Mouse (Mus musculus) thymus, adult 18-20 months (tissue): Measurements from ENCODE around the gene Gzmk.
"Not testable (repeated sequence)": the region's sequence is repeated elsewhere in the genome, so short reads cannot be mapped to it uniquely, and the experiment has no call there.

Experiments
- DNase-seq, 2 experiments: peaks; one replicate each; pipeline ENCODE4 v3.0.0; 2022; ENCODE audit warnings: mixed read lengths in 2 of 2

Gzmk gene

DNA sequence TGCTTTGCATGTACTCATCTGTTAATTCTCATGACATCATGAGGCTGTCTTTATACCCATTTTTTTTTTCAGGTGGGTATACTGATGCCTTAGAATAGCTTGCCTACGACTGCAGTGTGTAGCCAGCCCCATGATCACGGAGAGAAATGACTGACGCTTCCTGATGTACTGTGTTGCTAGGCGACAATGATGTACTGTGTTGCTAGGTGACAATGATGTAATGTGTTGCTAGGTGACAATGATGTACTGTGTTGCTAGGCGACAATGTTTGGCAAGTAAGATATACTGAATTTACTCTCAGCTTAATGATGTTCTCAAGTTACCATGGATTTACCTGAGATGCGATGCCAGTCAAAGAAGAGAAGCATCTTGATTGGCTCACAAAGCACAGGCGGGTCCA, at the start of gene Gzmk:
Gene Gzmk, minus strand, starts transcription at position 98 of the 400 bp plus-strand sequence.
- no peak for DNase-seq

DNA sequence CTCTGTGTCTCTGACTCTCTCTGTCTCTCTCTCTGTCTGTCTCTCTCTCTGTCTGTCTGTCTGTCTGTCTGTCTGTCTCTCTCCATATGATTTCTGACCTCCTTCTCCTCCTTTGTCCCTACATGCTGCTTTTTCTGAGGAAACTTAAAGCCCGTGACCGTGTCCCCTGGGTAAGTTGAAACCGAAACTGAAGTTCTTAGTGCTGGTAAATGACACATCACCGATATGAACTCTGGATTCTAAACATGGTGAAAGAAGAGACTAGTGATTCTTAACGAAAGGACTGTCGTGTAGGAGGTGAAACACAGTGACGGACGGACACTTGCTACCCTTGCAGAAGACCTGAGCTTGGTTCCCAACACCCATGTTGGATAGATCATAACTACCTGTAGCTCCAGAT, 45.5 kb upstream of the Gzmk start:
- no peak for DNase-seq

DNA sequence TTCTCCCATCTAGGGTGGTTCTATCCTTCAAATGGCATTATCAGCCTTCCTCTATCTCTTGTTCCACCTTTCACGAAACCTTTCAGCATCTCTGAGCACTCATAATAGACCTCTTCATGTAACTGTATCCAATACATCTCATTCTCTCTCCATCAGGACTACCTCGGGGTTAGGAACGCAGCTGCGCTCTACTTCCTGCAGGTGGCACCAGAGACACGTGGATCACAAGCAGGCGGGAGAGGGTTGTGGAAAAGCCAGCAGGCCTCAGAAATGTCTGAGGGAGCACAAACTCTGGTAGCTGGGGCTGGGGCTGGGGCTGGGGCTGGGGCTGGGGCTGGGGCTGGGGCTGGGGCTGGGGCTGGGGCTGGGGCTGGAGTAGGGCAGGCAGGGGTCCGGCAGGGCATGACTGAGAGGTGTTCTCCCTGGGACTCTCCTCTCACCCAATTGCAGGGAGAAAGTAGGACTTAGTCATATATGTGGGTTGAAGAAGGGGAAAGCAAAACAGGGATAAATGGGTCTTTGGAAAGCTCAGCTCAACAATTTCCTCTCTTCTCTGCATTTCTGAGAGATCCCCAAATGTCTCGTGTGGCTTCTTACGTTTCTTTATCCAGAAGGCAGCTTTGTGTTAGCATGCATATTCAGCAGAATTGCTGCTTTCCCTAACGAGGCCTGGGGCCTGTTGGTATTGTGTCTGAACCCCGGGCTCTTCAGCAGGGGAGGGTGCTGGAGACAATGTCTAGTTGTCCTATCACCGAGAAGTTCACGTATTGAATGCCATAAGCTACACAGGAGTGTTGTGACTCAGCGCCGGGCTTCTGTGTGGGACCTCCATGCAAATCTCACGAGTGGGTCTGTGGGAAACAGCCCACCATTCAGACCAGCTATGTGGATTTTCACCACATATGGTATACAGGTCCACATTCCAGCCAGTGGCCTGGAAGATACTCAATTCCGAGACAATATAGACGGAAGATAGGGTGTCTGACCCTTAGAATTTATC, 44.4 kb upstream of the Gzmk start:
- DNase-seq, result peak; percentile 32

DNA sequence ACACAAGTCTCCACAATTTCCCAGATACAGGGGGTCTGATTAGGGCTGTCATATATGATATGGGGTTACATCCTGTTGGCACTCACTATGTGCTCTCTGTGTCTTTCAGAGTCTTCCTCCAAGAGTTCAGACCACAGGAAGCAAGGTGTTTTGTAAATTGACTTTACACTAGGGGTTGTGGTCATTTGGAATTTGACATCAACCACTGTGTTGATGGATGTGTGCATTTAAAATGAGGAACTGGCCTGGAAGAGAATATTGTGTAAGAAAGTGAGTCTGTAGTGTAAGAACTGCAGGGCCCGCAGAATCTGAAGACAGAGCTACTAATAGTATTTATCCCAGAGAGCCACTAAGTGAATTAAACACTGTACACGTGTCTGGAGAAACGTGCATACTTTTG, 41.5 kb upstream of the Gzmk start:
- DNase-seq, result no peak

DNA sequence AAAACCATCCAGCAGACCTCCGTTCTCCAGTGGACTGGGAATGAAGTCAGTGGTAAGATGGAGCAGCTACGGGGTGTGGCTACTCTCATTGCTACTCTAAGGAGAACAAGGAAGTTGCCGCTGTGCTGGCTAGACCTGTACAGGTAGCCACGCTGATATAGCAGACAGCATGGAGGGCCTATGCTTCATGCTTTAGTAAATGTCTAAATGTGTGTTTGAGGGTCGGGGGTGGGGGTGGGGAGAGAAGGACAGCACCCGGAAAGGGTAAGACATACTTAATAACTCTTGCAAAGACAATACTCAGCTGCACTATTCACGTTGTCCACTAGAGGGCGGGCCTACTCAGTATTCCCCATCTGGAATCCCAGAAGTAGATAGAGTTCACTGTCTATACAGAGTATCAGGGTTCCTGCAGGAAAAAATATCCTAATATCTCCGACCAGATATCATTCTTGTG, 40.8 kb upstream of the Gzmk start:
- DNase-seq, result peak in 1 of 2 experiments; percentile 33

DNA sequence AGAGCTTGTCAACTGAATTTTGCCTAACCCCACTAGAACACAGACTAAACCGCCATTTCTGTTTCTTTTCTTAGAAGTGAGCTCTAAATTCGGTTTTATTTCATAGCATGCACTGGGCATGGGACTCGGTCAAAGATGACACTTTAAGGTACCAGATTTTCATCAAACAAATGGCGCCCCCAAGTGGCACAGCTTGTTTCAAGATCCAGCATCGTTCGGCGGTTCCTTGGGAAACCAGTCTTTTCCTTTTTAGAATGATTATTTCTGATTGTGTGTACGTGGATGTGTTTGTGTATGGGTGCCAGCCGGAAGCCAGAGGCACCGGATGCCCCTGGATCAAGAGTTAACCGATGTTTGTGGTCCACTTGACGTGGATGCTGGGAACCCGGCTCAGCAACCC, 39.5 kb upstream of the Gzmk start:
- no peak for DNase-seq

DNA sequence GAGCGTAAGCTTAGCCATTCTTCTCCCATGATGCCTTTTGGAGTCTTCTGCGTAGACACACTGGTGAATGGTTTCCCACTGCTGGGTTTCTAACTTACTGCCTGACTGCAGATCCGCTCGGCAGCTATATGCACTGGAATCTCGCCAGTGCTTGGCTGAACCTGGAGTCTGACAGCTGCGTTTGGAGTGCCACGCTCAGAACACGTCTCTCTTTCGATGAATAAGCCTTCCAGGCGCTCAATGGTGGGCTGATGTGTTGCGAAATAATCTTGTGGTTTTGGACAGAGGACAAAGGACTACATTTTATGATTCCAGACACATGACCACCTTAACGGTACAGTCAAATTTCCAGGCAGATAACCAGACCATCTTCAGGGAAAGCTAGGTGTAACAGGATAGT, 37.1 kb upstream of the Gzmk start:
- DNase-seq, result no peak

DNA sequence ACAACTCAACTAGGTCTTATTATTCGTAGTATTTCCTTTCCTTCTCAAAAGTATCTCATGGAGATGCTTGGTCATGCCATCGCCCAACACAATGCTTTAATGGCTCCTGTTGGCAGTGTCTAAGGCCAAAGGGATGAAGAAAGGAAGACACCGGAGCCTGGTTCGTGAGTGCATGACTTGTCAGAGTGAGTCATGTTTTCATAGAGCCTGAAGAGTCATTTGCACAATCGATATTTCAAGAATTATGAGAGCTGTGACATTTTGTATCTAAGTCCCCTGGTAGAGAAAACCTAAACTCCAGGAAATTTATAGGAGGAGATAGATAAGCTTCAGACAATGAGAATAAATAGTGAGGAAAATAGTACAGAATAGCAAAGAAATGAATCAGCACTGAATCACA, 33.5 kb upstream of the Gzmk start:
- no peak for DNase-seq

DNA sequence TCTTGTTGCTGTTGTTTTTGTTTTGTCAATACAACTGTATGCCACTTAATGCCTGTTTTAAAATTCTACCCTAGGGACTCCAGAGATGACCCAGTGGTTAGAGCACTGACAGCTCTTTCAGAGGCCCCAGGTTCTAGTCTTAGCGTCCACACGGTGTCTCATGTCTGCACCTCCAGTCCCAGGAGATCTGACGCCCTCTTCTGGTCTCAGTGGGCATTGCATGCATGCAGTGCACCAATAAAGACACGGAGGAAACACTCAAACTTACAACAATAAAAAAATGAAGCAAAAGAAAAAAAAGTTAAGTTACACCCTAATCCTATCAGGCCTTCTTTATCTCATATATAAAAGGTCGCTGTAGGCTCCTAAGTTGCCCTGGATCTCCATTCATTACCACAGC, 31.5 kb upstream of the Gzmk start:
- no peak for DNase-seq

DNA sequence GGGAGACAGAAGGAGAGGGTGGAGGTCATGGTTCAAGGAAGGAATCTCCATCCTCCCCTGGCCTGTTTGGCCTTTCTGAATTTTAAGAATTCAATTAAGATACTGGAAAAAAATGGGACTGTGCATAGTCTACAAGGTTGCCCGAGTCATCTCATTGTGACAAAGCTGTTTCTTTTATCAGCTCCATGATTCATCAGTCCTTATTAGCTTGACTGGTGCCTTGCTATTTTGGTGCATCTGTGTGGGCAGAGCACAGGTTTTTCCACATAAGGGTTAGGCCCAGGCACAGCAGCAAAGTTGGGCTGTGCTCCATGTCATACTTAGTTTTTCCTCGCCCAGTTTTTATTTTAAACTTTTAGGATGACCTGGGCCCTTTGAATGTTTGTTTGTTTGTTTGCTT, 31.1 kb upstream of the Gzmk start:
- no peak for DNase-seq

DNA sequence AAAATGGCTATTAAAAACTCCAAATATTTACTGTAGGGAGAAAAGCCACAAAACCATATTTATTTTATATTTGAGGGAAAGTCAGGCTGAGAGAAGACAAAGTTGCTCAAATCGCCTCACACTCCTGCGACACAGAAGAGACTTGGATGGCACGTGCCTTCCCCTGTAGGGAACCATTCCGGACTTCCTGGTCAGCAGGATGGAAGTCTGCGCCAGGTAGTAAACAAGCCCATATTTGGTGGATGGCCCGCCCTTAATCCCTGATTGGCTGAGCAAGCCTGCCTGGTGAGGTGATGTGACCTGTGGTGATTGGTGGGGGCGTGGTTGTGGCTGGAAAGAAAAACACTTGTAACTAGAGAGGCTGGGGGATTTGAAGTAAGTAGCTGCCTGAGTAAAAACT, 26.9 kb upstream of the Gzmk start:
- DNase-seq, result not testable (repeated sequence)

DNA sequence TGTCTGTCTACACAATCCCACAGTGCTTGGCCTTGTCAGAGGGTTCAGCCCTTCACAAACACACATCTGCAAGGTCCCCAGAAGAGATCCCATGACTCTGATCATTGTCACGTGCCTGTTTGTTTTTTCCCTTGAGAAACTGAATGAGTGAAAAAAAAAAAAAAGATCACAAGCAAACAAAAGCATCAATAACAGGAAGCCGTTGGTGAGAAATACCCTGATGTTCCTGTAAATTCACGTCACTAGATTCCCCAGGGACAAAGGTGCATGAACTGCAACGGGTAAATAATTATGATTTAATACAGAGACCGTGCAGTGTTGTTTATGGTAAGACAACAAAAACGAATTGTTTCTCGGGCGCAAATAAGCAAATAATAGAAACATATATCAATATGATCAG, 19.3 kb upstream of the Gzmk start:
- DNase-seq, result no peak

DNA sequence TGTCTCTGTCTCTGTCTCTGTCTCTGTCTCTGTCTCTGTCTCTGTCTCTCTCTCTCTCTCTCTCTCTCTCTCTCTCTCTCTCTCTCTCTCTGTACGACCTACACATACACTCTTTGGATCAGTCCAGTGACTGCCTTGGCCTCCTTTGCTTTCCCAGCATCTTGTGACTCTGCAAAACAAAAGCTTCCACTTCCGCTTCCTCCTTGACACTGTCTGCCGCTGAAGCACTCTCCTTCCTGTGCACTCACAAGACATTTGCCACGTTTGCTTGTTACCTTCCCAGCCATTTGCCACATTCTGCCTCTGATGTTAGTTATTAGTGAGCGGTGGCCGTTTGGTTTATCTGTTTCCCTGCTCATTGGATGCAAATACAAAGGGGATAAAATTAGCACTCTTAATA, 16.4 kb upstream of the Gzmk start:
- no peak for DNase-seq

DNA sequence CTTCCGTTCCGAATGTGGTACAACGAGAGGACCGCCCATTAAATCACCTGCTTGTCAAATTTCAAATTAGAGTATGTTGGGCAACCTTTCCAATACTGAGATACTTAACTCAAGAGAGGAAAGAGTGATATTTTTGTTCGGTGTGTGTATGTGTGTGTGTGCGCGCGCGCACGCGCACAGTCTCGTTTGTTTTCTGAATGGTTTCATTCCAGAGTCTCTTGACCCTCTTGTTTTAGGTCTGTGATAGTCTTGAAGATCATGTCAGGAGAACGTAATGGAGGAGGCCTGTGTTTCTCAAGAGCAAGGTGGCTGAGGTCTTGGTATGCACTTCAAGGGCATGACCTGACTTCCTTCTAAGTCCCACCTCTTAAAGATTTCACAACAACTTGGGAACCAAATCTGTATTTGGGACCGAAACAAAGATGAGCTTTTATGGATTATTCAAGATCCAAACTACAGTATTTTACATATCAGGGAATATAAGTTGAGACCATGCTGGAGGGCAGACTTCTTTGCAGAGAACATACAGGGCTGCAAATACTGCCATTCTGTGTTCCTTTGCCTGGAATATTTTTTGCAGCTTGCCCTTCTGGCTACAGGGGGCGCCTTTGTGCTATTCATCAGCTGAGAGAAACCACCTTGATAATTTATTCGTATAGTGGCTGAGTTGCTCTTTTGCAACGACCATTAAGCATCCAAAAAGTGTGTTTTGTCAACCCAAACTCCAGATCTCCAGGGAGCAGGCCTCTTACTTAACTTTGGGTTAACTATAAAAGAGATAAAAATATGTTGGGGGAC, 2.2 kb upstream of the Gzmk start:
- no peak for DNase-seq

DNA sequence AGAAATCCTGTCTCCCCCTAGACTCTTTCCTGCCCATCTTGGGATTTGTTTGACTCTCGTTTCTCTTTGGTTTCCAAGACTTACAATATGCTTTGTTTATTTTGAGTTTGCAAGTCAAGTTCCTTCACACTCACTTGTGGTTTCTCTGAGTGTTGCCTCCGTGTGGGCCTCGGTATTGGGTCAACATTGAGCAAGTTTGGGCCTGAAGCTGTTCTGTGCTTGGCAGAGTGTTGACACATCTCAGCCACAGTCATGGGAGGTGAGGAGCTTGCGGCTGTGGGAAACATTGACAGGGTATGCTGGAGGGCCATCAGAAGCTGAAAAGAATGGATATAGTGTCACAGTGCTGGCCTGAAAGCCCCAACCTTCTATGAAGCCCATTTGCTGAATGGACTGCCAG, 1.4 kb upstream of the Gzmk start:
- DNase-seq, result no peak

DNA sequence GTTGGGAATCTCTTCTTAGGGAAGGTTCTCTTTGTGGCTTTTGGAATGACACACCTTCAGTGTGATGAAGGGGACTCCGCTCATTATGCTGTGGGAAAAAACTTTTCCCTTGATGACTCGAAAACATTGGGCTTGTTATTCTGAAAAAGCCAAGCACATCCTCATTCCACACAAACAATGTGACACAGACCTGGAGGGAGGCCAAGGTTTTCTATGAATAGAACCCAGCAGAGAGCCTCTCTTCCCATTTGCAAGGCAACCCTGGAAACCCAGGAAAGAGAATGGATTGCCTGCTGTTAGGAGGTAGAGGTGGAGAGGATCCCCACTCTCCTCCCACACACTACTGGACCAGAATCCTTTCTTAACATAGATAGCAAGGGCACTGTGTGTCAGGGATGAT, 1.6 kb downstream of the Gzmk start:
- no peak for DNase-seq

DNA sequence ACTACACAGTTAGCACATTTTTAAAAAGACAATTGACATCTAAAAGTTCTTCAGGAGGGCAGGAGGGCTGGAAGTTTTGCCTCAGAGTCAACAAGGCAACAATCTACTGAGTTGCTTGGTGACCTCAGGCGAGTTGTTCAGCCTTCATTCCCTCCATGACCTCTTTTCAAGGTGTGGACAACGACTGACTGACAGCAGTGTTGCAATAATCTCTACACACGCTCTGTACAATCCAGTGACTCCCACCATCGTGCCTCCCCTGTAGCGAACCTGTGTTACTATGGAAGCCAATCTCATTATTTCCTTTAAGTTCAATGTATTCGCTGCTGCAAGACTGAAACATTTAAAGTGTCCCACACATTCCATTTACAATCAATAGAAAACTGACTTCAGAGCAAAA, 3.9 kb downstream of the Gzmk start:
- no peak for DNase-seq

DNA sequence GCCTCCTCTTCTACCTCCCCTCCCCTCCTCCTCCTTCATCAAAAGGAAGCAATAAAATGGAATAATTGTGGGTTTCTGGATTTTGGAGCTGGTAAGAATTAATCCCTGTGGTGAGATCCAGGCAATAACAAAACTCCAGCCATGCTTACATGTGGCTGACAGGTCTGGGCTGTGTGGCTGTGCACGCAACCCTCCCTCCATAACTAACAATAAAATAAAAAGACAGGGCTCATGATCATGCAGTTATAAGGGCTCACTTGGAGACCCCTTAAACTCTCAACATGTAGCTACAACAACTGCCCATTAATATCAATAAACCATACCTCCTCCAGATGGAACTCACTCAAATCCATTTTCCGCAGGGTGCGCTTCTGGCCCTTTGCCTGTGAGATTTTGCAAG, 11.8 kb downstream of the Gzmk start:
- no peak for DNase-seq

DNA sequence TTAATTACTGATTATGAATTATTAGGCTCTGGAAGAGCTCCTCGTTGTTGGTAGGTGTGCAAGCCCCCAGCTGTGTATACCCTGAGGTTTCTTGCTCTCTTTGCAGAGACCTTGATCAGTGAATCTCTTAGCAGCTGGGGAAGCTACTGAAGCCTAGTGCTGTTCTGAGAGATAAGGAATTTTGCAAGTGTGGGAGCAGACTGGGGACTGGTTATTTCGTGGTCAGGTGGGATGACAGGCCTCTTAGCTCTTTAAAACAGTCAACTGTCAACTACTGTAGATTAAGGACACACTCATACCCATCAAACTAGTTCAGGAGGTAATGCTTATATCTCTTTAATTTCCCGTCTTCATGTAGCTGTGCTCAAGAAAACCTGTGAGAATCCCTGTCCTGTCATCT, 13.3 kb downstream of the Gzmk start:
- no peak for DNase-seq

DNA sequence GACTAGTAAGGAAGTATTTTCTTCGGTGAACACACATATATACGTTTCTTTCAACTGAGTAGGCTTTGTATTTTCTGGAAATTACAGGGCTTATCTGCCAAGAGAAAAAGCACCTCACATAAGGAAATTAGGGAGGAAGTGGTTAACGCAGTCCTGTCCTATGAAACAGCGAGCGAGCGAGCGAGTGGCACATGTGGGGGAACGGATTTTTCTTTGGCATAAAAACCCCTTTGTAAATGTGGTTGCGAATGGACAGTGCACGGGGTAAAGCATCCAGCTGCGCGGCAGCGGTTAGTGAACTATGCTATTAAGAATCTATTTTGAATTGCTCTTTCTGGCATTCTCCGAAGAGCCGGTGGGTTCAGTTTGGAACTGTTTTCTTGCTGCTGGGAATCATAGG, 14.4 kb downstream of the Gzmk start:
- DNase-seq, result no peak

DNA sequence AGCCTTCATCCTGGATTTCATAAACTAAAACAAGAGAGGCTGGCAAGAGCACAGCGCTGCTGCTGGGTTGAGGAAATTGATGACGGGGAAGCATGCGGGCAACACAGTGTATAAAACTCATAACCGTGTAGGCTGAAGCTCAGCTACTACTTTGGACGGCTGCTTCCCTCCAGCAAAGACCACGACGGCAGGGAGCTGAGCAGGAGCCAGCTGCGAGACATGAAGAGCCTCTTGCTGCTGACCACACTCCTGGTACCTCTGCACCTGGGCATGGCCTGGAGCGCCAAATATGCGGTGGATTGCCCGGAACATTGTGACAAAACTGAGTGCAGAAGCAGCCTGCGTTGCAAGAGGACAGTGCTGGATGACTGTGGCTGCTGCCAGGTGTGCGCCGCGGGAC, 16.1 kb downstream of the Gzmk start, which contains the start of gene Esm1:
Gene Esm1, plus strand, starts transcription at position 36 of the 400 bp plus-strand sequence.
- DNase-seq, result no peak

DNA sequence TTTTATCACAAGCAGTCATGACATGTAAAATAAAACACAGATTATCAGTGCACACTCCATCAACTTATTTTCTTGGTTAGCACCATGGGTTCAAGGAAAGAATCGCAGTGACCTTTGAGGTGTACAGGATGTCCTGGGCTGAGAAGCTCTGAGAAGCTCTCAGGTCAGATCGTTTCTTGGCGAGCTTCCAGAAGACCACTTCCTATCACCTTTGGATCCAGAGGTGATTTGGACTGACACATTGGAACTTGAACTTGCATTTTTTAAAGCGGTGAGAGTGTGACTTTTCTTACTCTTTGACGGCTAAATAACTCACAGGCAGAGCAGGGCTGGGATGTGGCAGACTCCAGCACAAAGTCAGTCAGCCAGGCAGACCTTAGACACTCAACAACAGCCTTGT, 20.4 kb downstream of the Gzmk start:
- no peak for DNase-seq

DNA sequence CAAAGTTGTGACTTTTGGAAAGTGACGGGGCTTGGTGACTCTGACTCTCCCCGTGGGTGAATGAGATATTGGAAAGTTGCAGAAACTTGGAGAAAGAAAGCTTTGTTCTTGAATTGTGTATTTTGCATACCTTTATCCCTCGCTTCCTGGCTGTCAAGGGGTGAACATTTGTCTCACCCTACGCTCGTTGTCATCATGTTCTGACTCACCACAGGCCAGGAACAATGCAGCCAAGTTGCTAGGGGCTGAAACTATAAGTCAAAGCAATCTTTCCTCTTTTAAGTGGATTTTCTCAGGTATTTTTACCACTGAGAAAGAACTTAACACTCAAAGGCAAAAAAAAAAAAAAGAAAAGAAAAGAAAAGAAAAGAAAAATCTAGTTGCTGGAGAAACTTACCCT, 22.6 kb downstream of the Gzmk start:
- DNase-seq, result no peak

DNA sequence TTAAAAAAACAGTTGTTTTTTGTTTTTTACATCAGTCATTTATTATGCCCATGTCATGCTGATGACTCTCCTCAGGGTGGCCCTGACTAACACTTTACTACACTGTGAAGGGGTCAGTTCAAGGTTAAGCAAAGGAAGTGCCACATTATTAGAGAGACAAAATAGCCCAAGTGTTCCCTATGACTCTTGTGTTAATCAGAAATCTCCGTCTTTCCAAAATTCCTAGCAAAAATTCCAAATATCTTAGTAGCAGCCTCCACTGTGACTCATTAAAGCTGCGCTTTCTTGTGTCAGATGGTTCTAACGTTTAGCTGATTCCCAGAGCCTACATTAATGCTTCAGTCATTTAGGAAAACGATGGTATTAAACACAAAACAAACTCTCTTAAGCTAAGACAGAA, 23.5 kb downstream of the Gzmk start:
- DNase-seq, result no peak
